Mouse (Mus musculus): Measurements from ENCODE around the gene Col4a1.

The Col4a1 gene

DNA sequence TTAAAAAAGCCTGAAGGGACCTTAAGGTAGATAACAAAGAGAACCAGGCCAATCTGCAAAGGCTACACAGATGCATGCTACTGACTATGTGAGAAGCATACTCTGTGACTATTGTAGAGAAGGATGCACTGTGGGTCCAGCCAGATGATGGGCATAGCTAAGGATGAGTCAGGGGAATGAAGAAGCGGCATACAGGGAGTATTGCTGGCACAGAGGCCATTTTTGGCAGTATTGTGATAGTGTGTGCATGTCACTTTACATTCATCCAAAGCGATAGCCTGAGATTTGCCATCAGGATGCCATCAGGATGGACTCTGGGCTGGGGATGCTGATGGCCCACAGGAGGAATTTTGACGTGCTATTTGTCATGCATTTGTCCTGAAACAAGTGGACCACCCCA, 25.5 kb downstream of the Col4a1 start:
- no peak; the same call in 1 of the 2 replicates for TF ChIP-seq NANOG (IDR thresholded peaks at IDR 0.05; ENCODE audit: borderline replicate concordance, low read length)
- no peak for TF ChIP-seq CTCF (conservative IDR thresholded peaks at IDR 0.05; ENCODE audit: low read length)
- TF ChIP-seq POU5F1 (IDR thresholded peaks at IDR 0.05; ENCODE audit: borderline replicate concordance, low read length): no peak
- Histone ChIP-seq H3K9me3 (ENCODE audit: low read length) (no peaks in the 10 kb centered on the region), H3K4me1 (replicated peaks; ENCODE audit: low read depth, low read length) (no peaks in the 10 kb centered on the region), H3K27me3 (ENCODE audit: insufficient read depth, low read length) (peaks cover 43% of the 10 kb centered on the region), H3K4me3 (replicated peaks; ENCODE audit: low read length) (no peak overlapping the region), H3K36me3 (ENCODE audit: insufficient read depth, low read length) (no peaks in the 10 kb centered on the region)

DNA sequence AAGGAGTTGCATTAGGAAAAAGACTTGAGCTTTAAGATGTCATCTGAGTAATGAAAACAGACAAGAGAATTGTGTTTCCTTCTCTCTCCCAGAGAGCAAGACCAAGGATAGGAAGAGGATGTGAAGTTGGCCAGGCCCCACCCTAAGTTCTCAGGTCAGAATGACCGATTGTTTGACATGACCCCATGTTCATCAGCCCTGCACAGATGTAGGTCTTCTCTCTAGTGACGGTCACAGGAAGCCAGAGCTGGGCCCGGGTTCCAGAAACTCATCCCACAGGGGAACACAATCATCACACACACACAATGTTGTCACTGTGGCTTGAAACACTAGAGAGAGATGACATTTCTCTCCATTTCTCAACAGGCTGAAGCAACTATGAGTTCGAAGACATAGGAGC, 27.2 kb downstream of the Col4a1 start:
- Histone ChIP-seq H3K36me3 (ENCODE audit: insufficient read depth, low read length) (no peaks in the 10 kb centered on the region), H3K4me3 (replicated peaks; ENCODE audit: low read length) (no peak overlapping the region), H3K27me3 (ENCODE audit: insufficient read depth, low read length) (peaks cover 57% of the 10 kb centered on the region), H3K9me3 (ENCODE audit: low read length) (no peaks in the 10 kb centered on the region), H3K4me1 (replicated peaks; ENCODE audit: low read depth, low read length) (no peaks in the 10 kb centered on the region)
- no peak for TF ChIP-seq POU5F1 (IDR thresholded peaks at IDR 0.05; ENCODE audit: borderline replicate concordance, low read length)
- TF ChIP-seq NANOG (IDR thresholded peaks at IDR 0.05; ENCODE audit: borderline replicate concordance, low read length): no peak
- no peak for TF ChIP-seq CTCF (conservative IDR thresholded peaks at IDR 0.05; ENCODE audit: low read length)

DNA sequence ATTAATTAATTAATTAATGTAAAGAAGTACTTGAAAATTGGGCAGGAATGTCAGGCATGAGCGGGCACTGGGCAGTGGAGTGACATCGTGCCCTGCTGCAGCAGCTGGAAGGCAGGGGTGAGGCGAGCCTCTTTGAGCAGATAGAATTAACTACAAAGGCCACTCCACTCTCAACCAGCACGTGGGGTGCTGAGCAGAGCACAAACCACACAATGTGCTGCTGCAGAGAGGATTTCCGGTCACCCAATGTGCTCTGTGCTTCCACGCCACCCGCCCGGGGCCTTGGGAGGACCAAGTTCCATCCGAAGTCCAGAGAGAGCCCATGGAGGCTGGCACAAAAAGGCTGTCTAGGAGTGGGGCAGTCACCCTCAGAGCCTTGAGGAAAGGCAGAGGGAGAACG, 29.4 kb downstream of the Col4a1 start:
- no peak for TF ChIP-seq POU5F1 (IDR thresholded peaks at IDR 0.05; ENCODE audit: borderline replicate concordance, low read length)
- no peak for TF ChIP-seq CTCF (conservative IDR thresholded peaks at IDR 0.05; ENCODE audit: low read length)
- no peak for TF ChIP-seq NANOG (IDR thresholded peaks at IDR 0.05; ENCODE audit: borderline replicate concordance, low read length)
- H3K4me1 ChIP-seq (replicated peaks; ENCODE audit: low read depth, low read length): peaks cover 19% of the 10 kb centered on the region
- no peaks in the 10 kb centered on the region for H3K36me3 ChIP-seq (ENCODE audit: insufficient read depth, low read length)
- H3K9me3 ChIP-seq (ENCODE audit: low read length): no peaks in the 10 kb centered on the region
- H3K27me3 ChIP-seq (ENCODE audit: insufficient read depth, low read length): peaks cover 66% of the 10 kb centered on the region
- H3K4me3 ChIP-seq (replicated peaks; ENCODE audit: low read length): no peak overlapping the region

DNA sequence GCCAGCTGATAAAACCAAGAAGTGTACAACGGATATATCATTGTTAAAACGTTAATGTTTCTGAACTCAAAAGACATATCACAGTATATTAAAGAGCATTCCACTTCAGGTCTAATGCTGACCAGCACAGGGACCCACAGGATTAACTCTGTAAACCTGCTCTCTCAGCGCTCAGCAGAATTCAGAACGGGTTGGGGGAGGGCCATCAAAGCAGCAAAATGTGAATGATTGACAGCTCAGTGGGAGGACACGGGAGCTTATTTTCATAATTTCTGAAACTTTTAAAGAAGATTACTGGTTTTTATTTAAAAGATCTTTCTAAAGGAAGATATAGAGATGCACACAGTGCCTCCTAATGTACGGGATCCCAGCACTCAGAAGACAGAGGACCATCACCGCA, 29.9 kb downstream of the Col4a1 start:
- no peaks in the 10 kb centered on the region for H3K36me3 ChIP-seq (ENCODE audit: insufficient read depth, low read length)

DNA sequence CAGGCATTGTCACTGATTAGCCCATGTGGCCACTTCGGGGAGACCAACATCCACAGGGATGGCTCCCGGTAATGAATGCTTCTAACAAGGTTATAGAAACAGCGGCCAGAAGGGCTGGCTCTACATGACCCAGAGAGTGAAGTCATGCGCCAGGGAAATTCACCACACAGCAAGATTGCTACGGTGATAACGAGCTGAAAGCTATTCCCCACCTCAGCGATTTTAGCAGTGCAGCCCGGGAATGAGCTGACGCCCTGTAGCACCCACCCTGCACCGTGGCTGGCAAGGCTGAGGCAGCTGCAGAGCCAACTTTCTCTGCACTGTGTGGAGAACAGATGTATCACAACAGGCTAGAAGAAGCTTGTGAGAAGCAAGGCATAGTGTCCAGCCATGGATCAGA, 30.5 kb downstream of the Col4a1 start:
- H3K9me3 ChIP-seq (ENCODE audit: low read length): no peaks in the 10 kb centered on the region
- TF ChIP-seq NANOG (IDR thresholded peaks at IDR 0.05; ENCODE audit: borderline replicate concordance, low read length): no peak
- no peak for TF ChIP-seq CTCF (conservative IDR thresholded peaks at IDR 0.05; ENCODE audit: low read length)
- no peak for TF ChIP-seq POU5F1 (IDR thresholded peaks at IDR 0.05; ENCODE audit: borderline replicate concordance, low read length)
- no peaks in the 10 kb centered on the region for H3K36me3 ChIP-seq (ENCODE audit: insufficient read depth, low read length)
- H3K27me3 ChIP-seq (ENCODE audit: insufficient read depth, low read length): peaks cover 69% of the 10 kb centered on the region
- no peak overlapping the region for H3K4me3 ChIP-seq (replicated peaks; ENCODE audit: low read length)
- peaks cover 24% of the 10 kb centered on the region for H3K4me1 ChIP-seq (replicated peaks; ENCODE audit: low read depth, low read length)

More for the DNA sequence above, 29.9 kb downstream of the Col4a1 start:
- peaks cover 24% of the 10 kb centered on the region for H3K4me1 ChIP-seq (replicated peaks; ENCODE audit: low read depth, low read length)
- TF ChIP-seq CTCF (conservative IDR thresholded peaks at IDR 0.05; ENCODE audit: low read length) (no peak), POU5F1 (IDR thresholded peaks at IDR 0.05; ENCODE audit: borderline replicate concordance, low read length) (no peak), NANOG (IDR thresholded peaks at IDR 0.05; ENCODE audit: borderline replicate concordance, low read length) (no peak)
- no peak overlapping the region for H3K4me3 ChIP-seq (replicated peaks; ENCODE audit: low read length)
- H3K9me3 ChIP-seq (ENCODE audit: low read length): no peaks in the 10 kb centered on the region
- H3K27me3 ChIP-seq (ENCODE audit: insufficient read depth, low read length): peaks cover 67% of the 10 kb centered on the region

DNA sequence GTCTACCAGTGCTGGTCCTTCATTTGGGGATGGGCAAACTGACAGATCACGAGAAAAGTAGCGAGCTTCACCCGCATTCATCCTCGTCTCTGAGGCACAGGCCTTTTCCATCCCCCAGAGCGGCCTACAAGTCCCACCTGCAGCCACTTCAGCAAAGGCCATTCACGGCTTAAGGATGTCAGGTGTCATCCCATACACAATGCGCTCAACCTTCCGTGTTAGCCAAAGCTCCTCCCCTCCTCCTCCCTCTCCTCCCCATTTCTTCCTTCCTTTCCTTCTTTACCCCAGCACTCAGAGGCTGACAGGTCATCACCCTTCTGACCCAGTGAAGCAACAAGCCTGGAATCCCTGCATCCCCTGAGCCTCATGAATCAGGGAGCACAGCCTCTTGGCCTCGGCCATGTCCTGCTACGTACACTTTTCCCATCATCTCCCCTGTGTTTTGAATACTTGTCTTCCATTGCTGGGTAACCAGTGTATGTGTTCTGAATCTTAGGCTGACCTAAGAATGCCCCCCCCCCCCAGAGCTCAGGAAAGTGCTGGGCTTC, 31.8 kb downstream of the Col4a1 start:
- peaks cover 74% of the 10 kb centered on the region for H3K27me3 ChIP-seq (ENCODE audit: insufficient read depth, low read length)
- no peaks in the 10 kb centered on the region for H3K9me3 ChIP-seq (ENCODE audit: low read length)
- TF ChIP-seq NANOG (IDR thresholded peaks at IDR 0.05; ENCODE audit: borderline replicate concordance, low read length): no peak
- TF ChIP-seq POU5F1 (IDR thresholded peaks at IDR 0.05; ENCODE audit: borderline replicate concordance, low read length): no peak
- TF ChIP-seq CTCF (conservative IDR thresholded peaks at IDR 0.05; ENCODE audit: low read length): no peak
- no peak overlapping the region for H3K4me3 ChIP-seq (replicated peaks; ENCODE audit: low read length)
- H3K4me1 ChIP-seq (replicated peaks; ENCODE audit: low read depth, low read length): peaks cover 24% of the 10 kb centered on the region
- H3K36me3 ChIP-seq (ENCODE audit: insufficient read depth, low read length): no peaks in the 10 kb centered on the region

DNA sequence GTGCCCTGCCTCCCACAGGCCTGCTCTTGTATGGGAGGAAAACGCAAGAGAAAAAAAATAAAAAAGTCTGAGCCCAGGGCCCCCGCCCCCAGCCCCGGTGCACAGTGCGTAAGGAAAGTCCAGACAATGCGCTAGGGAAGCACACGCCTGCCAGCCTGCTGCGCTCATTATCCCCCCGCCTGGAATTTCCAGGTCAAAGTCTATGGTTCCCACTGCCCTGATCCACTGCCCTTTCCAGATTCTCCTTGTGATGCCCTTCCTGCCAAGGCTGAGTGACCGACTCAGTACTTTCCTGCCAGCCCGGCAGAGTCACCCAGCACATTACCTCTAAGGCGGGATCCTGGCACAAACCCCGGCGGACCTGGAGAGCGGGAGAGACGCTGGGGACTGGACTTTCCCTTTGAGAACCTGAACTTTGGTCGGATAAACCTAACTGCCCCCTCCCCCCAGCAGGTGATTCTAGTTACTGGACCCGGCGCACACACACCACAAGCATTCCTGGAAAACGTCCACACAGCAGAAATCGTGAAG, 33.3 kb downstream of the Col4a1 start:
- H3K4me1 ChIP-seq (replicated peaks; ENCODE audit: low read depth, low read length): peaks cover 24% of the 10 kb centered on the region
- TF ChIP-seq CTCF (conservative IDR thresholded peaks at IDR 0.05; ENCODE audit: low read length): no peak
- TF ChIP-seq NANOG (IDR thresholded peaks at IDR 0.05; ENCODE audit: borderline replicate concordance, low read length): peak; percentile 42; the same call in 1 of the 2 replicates
- H3K27me3 ChIP-seq (ENCODE audit: insufficient read depth, low read length): peaks cover 87% of the 10 kb centered on the region
- no peaks in the 10 kb centered on the region for H3K36me3 ChIP-seq (ENCODE audit: insufficient read depth, low read length)
- H3K9me3 ChIP-seq (ENCODE audit: low read length): no peaks in the 10 kb centered on the region
- peak overlapping the region; percentile 60 for H3K4me3 ChIP-seq (replicated peaks; ENCODE audit: low read length)

DNA sequence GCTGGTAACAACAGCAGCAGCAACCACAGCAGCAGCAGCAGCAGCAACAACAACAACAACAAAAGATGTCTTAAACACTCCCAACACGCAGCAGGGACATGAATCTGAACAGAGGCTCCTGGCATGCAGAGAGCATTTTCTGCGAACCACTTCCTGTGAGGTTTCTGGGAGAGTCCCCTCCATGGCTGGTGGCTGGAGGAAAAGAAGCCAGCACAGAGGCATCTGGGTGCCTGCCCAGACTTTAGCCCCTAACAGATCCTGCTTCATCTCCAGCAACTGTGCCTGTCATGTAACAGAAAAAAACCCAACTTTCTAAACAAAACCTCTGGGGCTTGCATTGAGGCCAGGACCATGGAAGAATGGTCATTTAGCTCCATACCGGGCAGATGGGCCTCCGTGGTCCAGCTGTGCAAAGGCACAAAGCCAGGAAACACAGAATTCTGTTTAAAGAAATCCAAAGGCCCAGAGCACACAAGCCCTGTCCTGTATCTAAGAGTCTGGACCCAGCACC, 34.5 kb downstream of the Col4a1 start:
- peaks cover 24% of the 10 kb centered on the region for H3K4me1 ChIP-seq (replicated peaks; ENCODE audit: low read depth, low read length)
- no peaks in the 10 kb centered on the region for H3K36me3 ChIP-seq (ENCODE audit: insufficient read depth, low read length)
- TF ChIP-seq POU5F1 (IDR thresholded peaks at IDR 0.05; ENCODE audit: borderline replicate concordance, low read length): no peak
- no peak for TF ChIP-seq NANOG (IDR thresholded peaks at IDR 0.05; ENCODE audit: borderline replicate concordance, low read length)
- no peak for TF ChIP-seq CTCF (conservative IDR thresholded peaks at IDR 0.05; ENCODE audit: low read length)
- no peak overlapping the region for H3K4me3 ChIP-seq (replicated peaks; ENCODE audit: low read length)
- peaks cover 87% of the 10 kb centered on the region for H3K27me3 ChIP-seq (ENCODE audit: insufficient read depth, low read length)
- no peaks in the 10 kb centered on the region for H3K9me3 ChIP-seq (ENCODE audit: low read length)

All from E14TG2a.4 (cell line).